Mouse (Mus musculus): ENCODE measurements around the gene Gna15.
A peak's percentile ranks its signal among the peaks of the same experiment; 100 is the strongest.

DNA sequence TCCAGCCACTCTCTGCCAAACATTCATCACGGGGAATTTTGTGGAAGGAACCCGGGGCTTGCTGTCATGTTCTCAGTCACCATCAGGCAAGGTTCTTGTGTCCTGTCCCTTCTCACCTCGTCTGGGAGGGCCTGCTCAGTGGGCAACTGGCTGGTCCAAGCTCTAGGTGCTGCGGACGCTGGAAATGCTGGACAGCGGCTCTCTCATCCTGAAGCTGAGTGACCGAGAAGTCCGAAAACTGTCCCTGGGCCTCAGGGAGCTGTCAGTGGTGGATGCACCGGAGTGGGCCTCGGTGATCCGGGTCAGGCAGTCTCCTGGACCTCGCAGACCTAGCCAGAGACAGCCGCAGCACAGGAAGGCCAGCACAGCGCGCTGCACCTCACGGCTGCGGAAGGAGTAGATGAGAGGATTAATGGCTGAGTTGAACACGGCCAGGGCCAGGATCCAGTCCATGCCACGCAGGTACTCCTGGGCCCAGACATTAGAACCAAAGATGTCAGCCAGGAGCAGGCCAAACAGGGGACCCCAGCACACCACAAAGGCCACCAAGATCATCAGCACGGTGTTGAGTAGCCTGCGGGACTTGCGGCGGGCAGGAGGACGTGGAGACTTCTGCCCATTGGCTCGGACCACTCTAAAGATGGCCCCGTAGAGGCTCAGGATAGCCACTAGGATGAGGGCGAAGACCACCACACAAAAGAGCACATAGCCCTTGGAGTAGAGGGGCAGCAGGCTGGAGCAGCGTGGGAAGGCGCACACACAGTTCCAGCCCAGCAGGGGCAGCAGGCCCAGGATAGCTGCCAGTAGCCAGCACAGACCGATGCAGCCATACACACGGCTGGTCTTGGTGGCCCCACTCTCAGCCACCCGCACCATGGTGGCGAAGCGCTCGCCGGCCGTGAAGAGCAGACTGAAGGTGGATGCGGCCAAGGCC is 25.4 kb downstream of the Gna15 start:
- TF ChIP-seq POLR2A (IDR thresholded peaks at IDR 0.05; ENCODE audit: borderline replicate concordance, extremely low read depth, insufficient read depth, insufficient read length, poor library complexity, severe bottlenecking) (no peak), CTCF (IDR thresholded peaks at IDR 0.05; ENCODE audit: borderline replicate concordance, extremely low read depth, insufficient read depth, insufficient read length) (0 out of 2 replicates have a peak, but pooled peaks have one; percentile 0)
